Mouse (Mus musculus) thymus, postnatal 4 days (tissue): ENCODE data around the gene Trib3.

Experiments used
- DNase-seq: peaks from one replicate; pipeline ENCODE4 v3.0.0; 2021

Trib3 gene

DNA sequence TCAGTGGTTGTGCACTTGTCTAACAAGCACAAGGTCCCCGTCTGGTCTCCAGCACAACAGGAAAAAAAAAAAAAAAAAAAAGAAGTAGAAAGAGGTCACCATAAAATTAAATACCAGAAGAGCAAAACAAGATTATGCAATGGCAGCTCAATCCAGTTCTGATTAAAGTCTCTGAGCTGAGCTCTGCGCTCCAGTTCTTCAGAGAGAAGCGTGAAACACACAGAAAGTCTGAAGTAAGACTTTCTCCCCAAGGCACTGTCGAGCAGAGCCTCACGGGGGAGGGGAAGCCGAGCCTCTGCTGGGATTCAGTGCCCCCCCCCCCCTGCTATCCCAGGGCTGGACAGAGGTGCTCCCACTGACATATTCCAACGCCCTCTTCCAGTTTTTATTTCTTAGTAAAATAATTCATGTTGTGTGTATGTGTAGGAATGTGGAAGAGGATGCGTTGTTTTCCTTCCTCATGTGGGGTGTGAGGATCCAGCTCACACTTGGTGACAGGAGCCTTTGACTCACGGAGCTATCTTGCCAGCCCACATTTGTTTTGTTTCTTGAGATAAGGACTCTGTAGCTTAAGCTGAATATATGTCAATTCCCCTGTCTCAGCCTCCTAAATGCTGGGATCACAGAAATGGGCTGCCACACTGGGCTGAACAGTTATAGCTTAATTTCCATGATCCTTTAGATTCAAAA is 3.1 kb upstream of the Trib3 start:
- no peak for DNase-seq

GRCm38 (mm10) chr2:152345393-152345792 is 1.6 kb upstream of the Trib3 start:
- DNase-seq = no peak

DNA sequence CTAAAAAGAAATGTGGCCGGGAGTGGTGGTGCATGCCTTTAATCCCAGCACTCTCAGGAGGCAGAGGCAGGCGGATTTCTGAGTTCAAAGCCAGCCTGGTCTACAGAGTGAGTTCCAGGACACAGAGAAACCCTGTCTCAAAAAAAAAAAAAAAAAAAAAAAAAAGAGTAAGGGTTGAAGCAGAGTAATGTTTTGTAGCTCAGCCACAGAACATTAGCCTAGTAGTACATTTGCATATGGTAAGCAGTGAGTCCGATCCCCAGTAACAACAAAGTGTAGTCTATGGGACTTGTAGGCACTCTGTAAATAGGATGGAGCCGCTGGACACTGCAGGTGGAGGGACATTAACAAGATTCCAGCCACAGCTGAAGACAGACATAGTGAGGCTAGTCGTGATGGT is 1.1 kb upstream of the Trib3 start:
- no peak for DNase-seq

GRCm38 (mm10) chr2:152344361-152344760 is 529 bp upstream of the Trib3 start:
- peak; percentile 49 for DNase-seq

DNA sequence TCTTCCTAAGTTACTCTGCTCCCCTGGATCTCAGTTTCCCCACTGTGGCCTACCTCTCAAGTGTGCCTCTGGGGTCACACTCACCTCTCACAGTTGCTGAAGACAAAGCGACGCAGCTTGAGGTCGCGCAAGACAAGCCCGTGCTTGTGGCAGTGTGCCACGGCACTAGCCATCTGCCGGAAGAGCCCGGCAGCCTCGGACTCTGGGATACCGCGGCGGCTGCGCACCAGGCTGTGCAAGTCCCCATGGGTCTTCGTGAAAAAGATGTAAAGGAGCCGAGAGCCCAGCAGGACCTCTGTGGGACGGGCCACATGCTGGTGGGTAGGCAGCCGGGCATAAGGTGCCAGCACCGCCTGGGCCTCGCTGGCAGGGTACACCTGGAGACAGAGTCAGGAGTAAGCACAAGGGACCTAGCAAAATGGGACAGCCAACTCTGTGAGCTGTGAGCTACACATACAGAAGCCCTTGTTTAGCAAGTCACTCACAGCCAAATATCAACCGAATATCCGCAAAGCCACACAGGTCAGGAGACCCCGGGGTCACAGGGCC is 4.1 kb downstream of the Trib3 start:
- DNase-seq = no peak

DNA sequence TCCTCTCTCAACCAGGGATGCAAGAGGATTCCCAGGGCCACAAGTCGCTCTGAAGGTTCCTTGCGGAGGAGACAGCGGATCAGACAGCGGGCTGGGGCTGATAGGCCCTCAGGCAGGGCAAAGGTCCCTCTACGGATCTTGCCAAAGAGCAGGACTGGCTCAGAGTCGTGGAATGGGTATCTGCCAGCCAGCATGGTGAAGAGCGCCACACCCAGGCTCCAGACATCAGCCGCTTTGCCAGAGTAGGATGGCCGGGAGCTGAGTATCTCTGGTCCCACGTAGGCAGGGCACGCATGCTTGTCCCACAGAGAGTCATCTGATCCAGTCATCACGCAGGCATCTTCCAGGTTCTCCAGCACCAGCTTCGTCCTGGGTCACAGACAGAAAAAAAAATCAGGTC is 5.5 kb downstream of the Trib3 start:
- no peak for DNase-seq

DNA sequence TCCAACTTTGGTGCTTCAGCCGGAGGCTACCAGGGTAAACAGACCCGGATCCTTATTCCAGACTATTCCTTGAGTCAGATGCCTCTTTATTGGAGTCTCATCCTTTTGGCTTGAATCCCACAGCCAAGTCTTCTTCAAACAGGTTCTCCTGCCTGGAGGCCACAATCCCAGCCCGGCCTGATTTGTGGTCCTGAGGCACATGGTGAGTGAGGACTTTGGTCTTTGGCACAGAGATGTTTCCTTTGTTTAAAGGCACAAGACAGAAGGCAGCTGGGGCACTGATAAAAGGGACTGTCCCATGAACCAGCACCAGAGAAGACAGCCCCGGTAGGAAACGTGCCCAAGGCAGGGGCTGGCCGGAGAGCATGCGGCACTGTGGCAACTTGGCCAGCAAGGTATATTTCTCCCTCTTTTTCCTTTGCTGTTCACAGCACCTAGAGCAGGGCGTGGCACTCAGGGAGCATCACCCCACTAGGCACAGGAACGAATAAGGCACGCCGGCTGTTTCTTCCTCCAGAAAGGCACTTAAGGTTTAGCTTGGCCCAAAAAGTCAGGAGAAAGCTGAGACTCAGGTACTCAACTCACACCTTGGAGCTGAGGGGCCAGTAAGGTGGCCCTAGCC is 6.1 kb downstream of the Trib3 start:
- no peak for DNase-seq

DNA sequence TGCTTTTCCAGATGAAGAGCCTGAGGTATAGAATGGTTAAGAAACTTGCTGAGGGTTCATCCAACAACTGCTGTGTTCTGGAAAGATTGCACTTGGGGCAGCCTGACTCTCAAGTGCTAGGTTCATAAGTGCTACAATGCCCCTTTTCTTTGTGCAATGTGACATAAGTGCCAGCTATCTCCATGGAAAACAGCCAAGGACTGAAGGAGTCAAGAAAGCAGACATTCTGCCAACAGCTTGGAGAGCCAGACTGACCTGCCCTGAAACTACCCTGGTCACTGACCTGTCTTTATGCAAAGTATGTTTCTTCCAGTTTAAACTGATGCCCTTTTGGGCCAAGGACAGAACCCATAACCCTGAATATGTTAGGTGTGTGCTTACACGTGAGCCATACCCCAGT is 7.0 kb downstream of the Trib3 start:
- no peak for DNase-seq

- no peak for DNase-seq
Observed at GRCm38 (mm10) chr2:152335289-152335820, 8.5 kb downstream of the Trib3 start.

GRCm38 (mm10) chr2:152333345-152334006 is 10.4 kb downstream of the Trib3 start:
- DNase-seq = no peak

DNA sequence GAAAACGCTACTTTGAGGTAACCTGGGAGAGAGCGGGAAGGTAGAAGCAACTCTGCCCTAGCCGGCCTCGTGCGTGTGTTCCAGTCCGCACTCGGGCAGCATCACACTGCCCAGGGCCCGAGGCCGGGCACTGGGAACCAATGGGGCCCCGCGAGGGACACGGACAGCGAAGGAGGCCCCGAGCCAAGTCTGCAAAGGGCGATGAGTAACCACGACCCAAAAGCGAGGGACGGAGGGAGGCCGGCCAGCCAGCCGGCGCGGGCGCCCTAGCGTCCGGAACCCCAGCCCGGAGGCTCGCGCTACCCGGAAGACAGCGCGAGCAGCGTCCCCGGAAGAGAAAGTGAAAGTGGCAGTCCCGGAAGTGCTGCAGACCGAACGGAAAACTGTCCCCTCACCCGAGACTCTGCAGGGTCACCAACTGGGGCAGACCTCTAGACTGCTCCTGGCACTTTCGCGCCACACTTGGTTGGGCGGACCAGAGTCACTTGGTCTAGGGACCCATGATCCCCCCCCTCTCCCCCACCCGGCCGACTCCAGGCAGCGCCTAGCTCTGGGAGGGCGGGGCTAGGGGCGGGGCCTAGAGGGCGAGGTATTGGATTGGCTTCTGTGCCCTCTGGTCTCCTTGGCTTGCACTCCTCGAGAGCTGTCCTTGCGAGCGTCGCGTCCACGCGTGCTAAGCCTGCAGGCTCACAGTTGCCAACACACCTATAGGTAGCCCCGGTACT is 11.6 kb downstream of the Trib3 start, which contains the start of gene Rbck1:
Rbck1 (minus strand) TSS at position 553 of the 725 bp plus-strand sequence.
- peak; percentile 87 for DNase-seq

- DNase-seq = peak; percentile 27
Observed at GRCm38 (mm10) chr2:152330858-152331423, 12.9 kb downstream of the Trib3 start.

- no peak for DNase-seq
Observed at GRCm38 (mm10) chr2:152327980-152328379, 15.9 kb downstream of the Trib3 start.

GRCm38 (mm10) chr2:152326654-152327053 is 17.2 kb downstream of the Trib3 start:
- no peak for DNase-seq

DNA sequence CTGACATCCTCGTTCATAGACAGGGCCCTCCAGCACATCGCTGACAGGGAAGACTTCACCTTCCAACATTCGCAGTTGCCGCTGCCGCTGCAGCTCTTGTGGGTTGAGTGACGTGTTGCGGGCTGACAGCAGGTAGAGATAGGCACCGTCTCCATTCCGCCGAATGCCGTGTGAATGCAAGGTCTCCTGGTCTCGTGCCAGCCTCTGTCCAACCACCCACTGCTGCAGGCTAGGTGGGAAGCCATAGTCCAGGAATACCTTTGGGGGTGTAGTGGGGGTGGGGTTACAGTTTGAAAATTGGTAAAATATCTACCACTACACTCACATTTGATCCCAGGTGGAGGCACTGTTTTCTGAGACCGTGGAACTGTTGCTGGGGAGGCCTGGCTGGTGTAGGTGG is 17.7 kb downstream of the Trib3 start:
- DNase-seq = no peak

DNA sequence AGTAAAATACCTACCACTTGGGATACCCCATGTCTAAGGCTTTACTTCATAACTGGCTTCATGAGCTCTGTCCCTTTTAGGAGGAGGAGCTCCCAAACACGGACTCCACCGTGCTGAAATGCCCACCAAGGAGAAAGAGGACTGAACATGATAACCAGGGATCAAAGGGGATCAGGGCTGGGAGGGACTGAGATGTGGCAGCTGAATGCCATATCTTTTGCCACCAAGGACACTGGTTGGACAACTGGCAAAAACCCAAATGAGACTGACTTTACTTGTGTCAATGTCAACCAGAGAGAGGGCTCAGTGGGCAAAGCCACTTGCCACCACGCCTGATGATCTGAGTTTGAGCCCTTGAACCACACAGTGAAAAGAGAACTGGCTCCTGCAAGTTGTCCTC is 19.0 kb downstream of the Trib3 start:
- no peak for DNase-seq

- no peak for DNase-seq
Observed at GRCm38 (mm10) chr2:152323971-152324370, 19.9 kb downstream of the Trib3 start.

GRCm38 (mm10) chr2:152322198-152322597 is 21.6 kb downstream of the Trib3 start:
- no peak for DNase-seq

DNA sequence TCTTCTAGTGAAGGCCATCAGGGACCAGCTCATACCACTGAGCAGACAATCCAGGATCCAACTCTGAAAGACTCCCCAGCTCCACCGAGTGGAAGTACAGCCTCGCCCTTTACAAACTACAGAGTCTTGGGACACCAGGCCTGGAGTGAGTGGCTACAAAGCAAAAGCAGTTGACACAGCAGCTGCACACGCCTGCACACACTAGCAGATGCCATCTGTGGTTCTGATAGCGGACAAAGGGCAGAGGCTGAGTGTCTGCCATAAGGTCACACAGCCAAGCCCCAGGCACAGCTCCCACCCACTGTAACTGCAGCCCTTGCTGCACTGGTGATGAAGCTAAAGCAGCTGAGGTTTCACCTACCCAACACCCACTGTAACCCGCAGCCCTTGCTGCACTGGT is 22.3 kb downstream of the Trib3 start:
- DNase-seq = no peak

- no peak for DNase-seq
Observed at GRCm38 (mm10) chr2:152317054-152317453, 26.8 kb downstream of the Trib3 start.

GRCm38 (mm10) chr2:152313926-152314325 is 29.9 kb downstream of the Trib3 start:
- no peak for DNase-seq

- no peak for DNase-seq
Observed at GRCm38 (mm10) chr2:152312996-152313395, 30.8 kb downstream of the Trib3 start.

- no peak for DNase-seq
Observed at GRCm38 (mm10) chr2:152307186-152307585, 36.6 kb downstream of the Trib3 start.
